Mouse (Mus musculus) lung, adult 2 months (tissue): ENCODE measurements around the gene Swi5.

Experiments
- CTCF ChIP-seq: fragments of 200-500 bp; IDR thresholded peaks from 2 replicates; pipeline ENCODE4 v1.5.1; 2011; ENCODE audit warnings: mild to moderate bottlenecking, low read length, control low read depth; ENCODE audit not compliant: insufficient read depth
- POLR2A ChIP-seq: fragments of 200-500 bp; IDR thresholded peaks from 2 replicates; pipeline ENCODE4 v1.6.1; 2011; ENCODE audit warnings: low read depth, mild to moderate bottlenecking, control low read depth, low read length, borderline replicate concordance; ENCODE audit errors: extremely low read depth

DNA sequence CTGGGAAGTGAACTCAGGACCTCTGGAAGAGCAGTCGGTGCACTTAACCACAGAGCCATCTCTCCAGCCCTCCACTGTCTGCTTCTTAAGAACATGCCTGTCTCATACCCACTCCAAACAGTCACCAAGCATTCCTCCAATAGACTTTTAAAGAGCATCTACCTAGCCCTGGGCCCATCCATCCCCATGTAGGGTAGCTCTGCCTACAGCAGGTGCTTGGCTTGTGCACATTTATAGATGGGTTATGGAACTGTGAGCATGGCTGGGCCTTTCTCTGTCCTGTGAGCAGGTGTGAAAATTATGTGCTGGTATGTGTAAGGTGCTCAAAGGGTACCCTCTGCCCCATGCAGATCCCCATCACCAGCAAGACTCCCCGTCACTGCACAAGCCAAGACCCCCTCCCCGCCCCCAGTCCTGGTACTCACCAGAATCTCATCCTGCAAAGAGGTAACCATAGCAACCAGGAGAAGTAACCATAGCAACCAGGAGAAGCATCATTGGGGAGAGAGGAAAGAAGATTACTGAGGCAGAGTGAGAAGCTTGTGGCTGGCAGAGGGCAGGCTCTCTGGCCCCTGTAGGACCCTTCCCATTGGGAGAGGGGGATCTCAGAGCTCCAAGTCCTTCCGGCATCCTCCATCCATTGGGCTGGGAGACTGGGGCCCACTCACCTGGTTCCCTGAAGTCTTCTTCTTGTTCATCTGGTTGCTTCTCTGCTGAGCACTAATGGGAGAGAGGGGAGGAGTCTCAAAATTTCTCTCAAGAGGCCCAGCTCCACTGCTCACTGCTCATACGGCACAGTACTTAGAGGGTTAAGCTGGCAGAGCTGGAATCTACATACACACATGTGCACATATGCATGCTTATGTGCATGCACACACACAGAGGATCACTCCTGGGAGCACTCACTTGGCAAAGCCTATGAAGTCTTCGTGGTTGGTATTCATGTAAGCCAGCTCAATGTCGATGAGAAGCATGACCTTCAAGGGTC is 35.2 kb upstream of the Swi5 start:
- TF ChIP-seq POLR2A (no peak), CTCF (no peak)
